Mouse (Mus musculus) MEL (cell line): ENCODE data around the gene Ptx4. TPM values are rescaled to one million over a fixed set of nuclear protein-coding genes. Genes with fewer than 3 reads are reported as not detected.

Experiments
- DNase-seq: peaks from one replicate; pipeline ENCODE4 v3.0.0; 2011; ENCODE audit warnings: low read depth, low spot score
- H3K27ac ChIP-seq: 2 replicates; pipeline ENCODE4 v1.5.1; 2012; ENCODE audit warnings: low read depth, mild to moderate bottlenecking, control low read depth, low read length, moderate library complexity; ENCODE audit not compliant: control insufficient read depth
- H3K27me3 ChIP-seq, 2 experiments: fragments of 150-350 bp in 1 of 2; sonication (generic) in 1 of 2; 2 replicates each; pipeline ENCODE4 v1.6.1; 2012; ENCODE audit warnings: low read length in 2 of 2, mild to moderate bottlenecking in 2 of 2, improper control_type of control experiment in 1 of 2, moderate library complexity in 1 of 2; ENCODE audit not compliant: insufficient read depth in 2 of 2, control insufficient read depth in 1 of 2
- H3K36me3 ChIP-seq, 2 experiments: 2 replicates each; pipeline ENCODE4 v1.6.1; 2012 to 2014; ENCODE audit warnings: low read length in 2 of 2, improper control_type of control experiment in 1 of 2, inconsistent platforms in 1 of 2, mild to moderate bottlenecking in 1 of 2; ENCODE audit not compliant: insufficient read depth in 2 of 2, control insufficient read depth in 1 of 2
- H3K4me1 ChIP-seq, 2 experiments: fragments of 150-350 bp in 1 of 2; sonication (generic) in 1 of 2; 2 replicates each; pipeline ENCODE4 v1.6.1; 2012; ENCODE audit warnings: low read length in 2 of 2, improper control_type of control experiment in 1 of 2, mild to moderate bottlenecking in 1 of 2; ENCODE audit not compliant: insufficient read depth in 2 of 2, control insufficient read depth in 1 of 2
- H3K4me3 ChIP-seq, 2 experiments: fragments of 150-350 bp in 1 of 2; sonication (generic) in 1 of 2; 2 replicates each; pipeline ENCODE4 v1.5.1; 2012; ENCODE audit warnings: low read depth in 2 of 2, low read length in 2 of 2, mild to moderate bottlenecking in 2 of 2, moderate library complexity in 2 of 2, control low read depth in 1 of 2, improper control_type of control experiment in 1 of 2; ENCODE audit not compliant: control insufficient read depth in 1 of 2, insufficient read depth in 1 of 2
- H3K79me2 ChIP-seq: 2 replicates; pipeline ENCODE4 v1.6.1; 2012; ENCODE audit warnings: mild to moderate bottlenecking, low read length, moderate library complexity; ENCODE audit not compliant: control insufficient read depth, poor library complexity, insufficient read depth
- H3K9ac ChIP-seq: 2 replicates; pipeline ENCODE4 v1.6.1; 2012; ENCODE audit warnings: low read depth, mild to moderate bottlenecking, control low read depth, low read length, moderate library complexity; ENCODE audit not compliant: control insufficient read depth, poor library complexity, severe bottlenecking
- H3K9me3 ChIP-seq: fragments of 150-350 bp; sonication (generic); replicated peaks from 2 replicates; pipeline ENCODE4 v1.6.1; 2012; ENCODE audit warnings: mild to moderate bottlenecking, low read length, improper control_type of control experiment, moderate library complexity; ENCODE audit not compliant: insufficient read depth
- BHLHE40 ChIP-seq: IDR thresholded peaks from 2 replicates; pipeline ENCODE4 v1.6.1; 2012; ENCODE audit warnings: low read depth, mild to moderate bottlenecking, inconsistent platforms, low read length, improper control_type of control experiment, borderline replicate concordance
- CHD1 ChIP-seq: IDR thresholded peaks from 2 replicates; pipeline ENCODE4 v1.6.1; 2012; ENCODE audit warnings: low read depth, mild to moderate bottlenecking, inconsistent platforms, low read length, improper control_type of control experiment
- CHD2 ChIP-seq: IDR thresholded peaks from 2 replicates; pipeline ENCODE4 v1.6.1; 2011; ENCODE audit warnings: low read length, improper control_type of control experiment
- CTCF ChIP-seq, 3 experiments: IDR thresholded peaks in 2 of 3; conservative IDR thresholded peaks in 1 of 3; 2 replicates each; pipeline ENCODE4 v1.5.1; 2011 to 2012; ENCODE audit warnings: low read length in 3 of 3, low read depth in 2 of 3, mild to moderate bottlenecking in 2 of 3, improper control_type of control experiment in 1 of 3, inconsistent platforms in 1 of 3, mixed read lengths in 1 of 3, moderate library complexity in 1 of 3; ENCODE audit not compliant: control insufficient read depth in 1 of 3, insufficient read depth in 1 of 3, poor library complexity in 1 of 3, severe bottlenecking in 1 of 3
- EP300 ChIP-seq, 2 experiments: IDR thresholded peaks; 2 replicates each; pipeline ENCODE4 v1.6.1; 2011; ENCODE audit warnings: improper control_type of control experiment in 2 of 2, low read length in 2 of 2, low read depth in 1 of 2, mild to moderate bottlenecking in 1 of 2
- GATA1 ChIP-seq: IDR thresholded peaks from 2 replicates; pipeline ENCODE4 v1.6.1; 2011; ENCODE audit warnings: low read depth, low read length, improper control_type of control experiment
- JUND ChIP-seq: IDR thresholded peaks from 2 replicates; pipeline ENCODE4 v1.6.1; 2011; ENCODE audit warnings: low read depth, mild to moderate bottlenecking, improper control_type of control experiment, low read length
- KAT2A ChIP-seq: conservative IDR thresholded peaks from 2 replicates; pipeline ENCODE4 v1.6.1; 2012; ENCODE audit warnings: low read depth, low read length, improper control_type of control experiment, inconsistent platforms
- MAFK ChIP-seq: IDR thresholded peaks from 2 replicates; pipeline ENCODE4 v1.6.1; 2011; ENCODE audit warnings: low read depth, mild to moderate bottlenecking, low read length, improper control_type of control experiment, borderline replicate concordance
- POLR2A ChIP-seq, 2 experiments: IDR thresholded peaks; 2 replicates each; pipeline ENCODE4 v1.6.1; 2011 to 2012; ENCODE audit warnings: low read length in 2 of 2, mild to moderate bottlenecking in 2 of 2, control low read depth in 1 of 2, improper control_type of control experiment in 1 of 2, low read depth in 1 of 2, moderate library complexity in 1 of 2; ENCODE audit not compliant: control insufficient read depth in 1 of 2, insufficient read depth in 1 of 2, poor library complexity in 1 of 2
- SIN3A ChIP-seq: IDR thresholded peaks from 2 replicates; pipeline ENCODE4 v1.6.1; 2012; ENCODE audit warnings: low read length, improper control_type of control experiment, inconsistent platforms
- UBTF ChIP-seq: IDR thresholded peaks from 2 replicates; pipeline ENCODE4 v1.6.1; 2012; ENCODE audit warnings: low read depth, mild to moderate bottlenecking, inconsistent platforms, low read length, improper control_type of control experiment, moderate library complexity, borderline replicate concordance; ENCODE audit not compliant: insufficient read depth
- ZNF384 ChIP-seq: IDR thresholded peaks from 2 replicates; pipeline ENCODE4 v1.6.1; 2012; ENCODE audit warnings: low read depth, mild to moderate bottlenecking, inconsistent platforms, low read length, improper control_type of control experiment
- polyA plus RNA-seq, 2 experiments: library from polyadenylated mRNA; stranded (reverse) in 1 of 2; unstranded in 1 of 2; fragments of >175 nt in 1 of 2; fragments of >200 nt in 1 of 2; gene quantifications; 2 replicates each; pipeline versions ENCODE4 v1.2.1 to v1.2.4; 2012; ENCODE audit warnings: low replicate concordance in 2 of 2, low read depth in 1 of 2; ENCODE audit not compliant: insufficient read length in 2 of 2, insufficient read depth in 1 of 2, missing spikeins in 1 of 2
- total RNA-seq: library from RNA; depleted of rRNA; stranded (reverse); fragments of 300-350 nt; gene quantifications from 2 replicates; pipeline ENCODE4 v1.2.3, GENCODE M21; 2012; rRNA removed

The Ptx4 gene
- not detected in 2 replicates for total RNA-seq
- polyA plus RNA-seq: not detected

- Histone ChIP-seq H3K9me3 (no peaks in the 10 kb centered on the region), H3K27me3 (peaks cover 0 to 11% of the 10 kb centered on the region in 2 experiments; a peak in 3 of 4 replicates), H3K4me3 (no peak within 1 kb of the TSS), H3K36me3 (no peaks in the 10 kb centered on the region; a peak in 1 of 4 replicates), H3K79me2 (peaks cover 2% of the 10 kb centered on the region; the same call in 1 of the 2 replicates), H3K4me1 (peaks cover 0 to 7% of the 10 kb centered on the region in 2 experiments; a peak in 1 of 4 replicates), H3K27ac (no peak within 1 kb of the TSS), H3K9ac (no peak within 1 kb of the TSS)
- DNase-seq: no peak
- TF ChIP-seq JUND: no peak
- TF ChIP-seq CHD2: no peak
- TF ChIP-seq EP300 (IDR thresholded peaks at IDR 0.05; ENCODE audit: low read depth in 1 of 2, low read length in 2 of 2): no peak
- no peak for TF ChIP-seq ZNF384
- no peak for TF ChIP-seq KAT2A
- no peak for TF ChIP-seq CTCF (IDR thresholded peaks at IDR 0.05 in 2 of 3, conservative IDR thresholded peaks at IDR 0.05 in 1 of 3; ENCODE audit: control insufficient read depth in 1 of 3, insufficient read depth in 1 of 3, low read depth in 2 of 3, low read length in 3 of 3, poor library complexity in 1 of 3, severe bottlenecking in 1 of 3)
Observed at GRCm38 (mm10) chr17:25120406-25120805, at the start of gene Ptx4. Ptx4 (plus strand) TSS chr17:25120760.

- Histone ChIP-seq H3K9ac (no peak overlapping the region), H3K27ac (no peak overlapping the region), H3K27me3 (no peaks in the 10 kb centered on the region)
- TF ChIP-seq SIN3A (no peak), BHLHE40 (no peak)
- TF ChIP-seq, all 39 proteins: peak for 0
- Histone ChIP-seq H3K36me3 (no peaks in the 10 kb centered on the region), H3K9me3 (no peaks in the 10 kb centered on the region), H3K4me3 (no peak overlapping the region), H3K4me1 (no peaks in the 10 kb centered on the region), H3K79me2 (no peaks in the 10 kb centered on the region)
- DNase-seq: no peak
Observed at GRCm38 (mm10) chr17:25076906-25077305, 43.7 kb upstream of the Ptx4 start.

- H3K9me3 ChIP-seq: no peaks in the 10 kb centered on the region
- no peaks in the 10 kb centered on the region for H3K4me1 ChIP-seq
- H3K79me2 ChIP-seq: no peaks in the 10 kb centered on the region
- H3K4me3 ChIP-seq: no peak overlapping the region
- no peak overlapping the region for H3K9ac ChIP-seq
- no peak for TF ChIP-seq POLR2A (IDR thresholded peaks at IDR 0.05; ENCODE audit: control insufficient read depth in 1 of 2, insufficient read depth in 1 of 2, low read depth in 1 of 2, low read length in 2 of 2, poor library complexity in 1 of 2)
- no peak for TF ChIP-seq GATA1
- no peak for TF ChIP-seq MAFK
- no peak for TF ChIP-seq UBTF
- no peak for TF ChIP-seq CHD1
- no peak for TF ChIP-seq KAT2A
- no peak overlapping the region for H3K27ac ChIP-seq
- DNase-seq: no peak
- H3K36me3 ChIP-seq: no peaks in the 10 kb centered on the region
- no peaks in the 10 kb centered on the region for H3K27me3 ChIP-seq
Observed at GRCm38 (mm10) chr17:25077771-25078372, 42.7 kb upstream of the Ptx4 start.
